Mouse (Mus musculus): Measurements from ENCODE around the gene Adora1.
A peak's percentile ranks its signal among the peaks of the same experiment; 100 is the strongest.

Gene Adora1

DNA sequence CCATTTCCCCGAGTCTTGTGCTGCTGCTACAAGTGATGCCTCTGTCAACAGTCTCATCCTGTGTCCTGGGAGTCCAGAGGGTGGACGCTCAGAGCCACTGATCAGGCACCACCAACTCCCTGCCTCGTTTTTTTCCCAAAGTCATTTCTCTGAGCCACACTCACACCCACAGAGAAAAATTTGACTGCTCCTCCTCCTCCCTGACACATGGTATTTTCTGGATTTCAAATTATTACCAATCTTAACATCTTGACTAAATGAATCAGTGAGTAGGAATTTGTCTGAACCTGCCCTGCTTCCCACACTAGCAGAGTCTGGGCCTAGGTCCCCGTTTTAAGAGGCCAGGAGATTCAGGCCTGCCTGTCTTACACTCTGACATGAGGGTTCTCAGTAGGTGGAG, 43.2 kb downstream of the Adora1 start:
- DNase-seq = no peak

DNA sequence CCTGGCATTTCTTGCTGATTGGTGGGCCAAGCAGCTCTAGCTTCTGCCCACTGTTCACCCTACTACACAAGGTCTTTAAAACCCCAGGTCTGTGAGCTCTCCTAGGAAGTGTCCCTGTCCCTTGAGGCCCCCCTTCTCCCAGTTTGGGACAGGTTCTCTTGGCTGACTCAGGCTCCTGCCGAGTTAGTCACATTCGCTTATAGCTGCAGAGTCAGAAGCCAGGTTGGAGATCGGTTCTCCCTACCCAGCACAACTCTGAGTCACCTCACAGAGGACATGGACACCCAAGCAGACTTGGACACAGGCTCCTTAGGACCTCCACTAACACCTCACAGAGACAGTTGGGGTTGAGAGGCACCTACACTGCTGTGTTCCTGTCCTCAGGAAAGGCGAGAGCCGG, 44.0 kb downstream of the Adora1 start:
- no peak for DNase-seq

DNA sequence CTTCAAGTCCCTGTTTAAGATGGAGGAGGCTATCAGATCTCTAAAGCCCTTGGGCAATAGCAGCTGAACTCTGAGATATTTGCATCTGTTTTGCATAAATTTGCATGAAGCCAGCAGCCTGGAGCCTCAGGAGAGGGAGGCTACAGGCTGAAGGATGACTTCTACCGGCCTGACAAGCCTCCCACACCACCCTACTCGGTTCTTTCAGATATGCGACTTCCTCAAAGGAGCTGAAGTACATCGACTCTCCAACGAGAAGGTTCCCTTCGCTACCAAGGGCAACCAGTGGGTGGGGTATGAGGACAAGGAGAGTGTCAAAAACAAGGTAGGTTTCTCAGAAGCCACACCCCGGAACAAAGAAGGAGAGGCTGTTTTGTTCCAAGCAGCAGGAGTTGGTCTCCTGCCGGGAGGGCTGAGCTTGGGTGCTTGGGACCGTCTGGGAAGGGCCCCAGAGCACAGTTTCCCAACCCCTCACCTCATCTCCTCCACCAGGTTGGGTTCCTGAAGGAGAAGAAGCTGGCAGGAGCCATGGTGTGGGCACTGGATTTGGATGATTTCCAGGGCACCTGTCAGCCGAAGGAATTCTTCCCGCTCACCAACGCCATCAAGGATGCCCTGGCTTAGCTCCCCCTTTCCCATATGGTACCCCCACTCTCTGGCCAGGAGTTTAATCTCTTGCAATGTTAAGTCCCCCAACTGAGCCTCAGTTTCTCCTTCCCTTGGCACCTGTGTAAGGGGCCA, 46.1 kb downstream of the Adora1 start:
- peak; percentile 12 for DNase-seq

DNA sequence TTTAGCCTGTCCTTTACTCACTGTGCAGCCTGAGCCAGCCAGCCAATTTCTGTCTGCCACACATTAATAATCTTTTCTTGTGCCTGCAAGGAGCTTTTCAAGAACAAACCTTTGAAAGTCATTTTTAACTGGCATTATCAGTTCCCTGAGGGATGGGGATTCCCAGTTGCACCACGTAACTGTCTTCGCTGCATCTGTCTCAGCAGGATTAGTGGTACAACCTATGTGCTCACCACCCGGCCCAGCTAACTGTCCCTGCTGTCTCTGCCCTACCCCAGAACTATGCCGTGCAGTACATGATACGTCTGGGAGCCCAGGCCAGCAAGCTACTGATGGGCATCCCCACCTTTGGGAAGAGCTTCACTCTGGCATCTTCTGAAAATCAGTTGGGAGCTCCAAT, 47.0 kb downstream of the Adora1 start:
- DNase-seq = no peak

DNA sequence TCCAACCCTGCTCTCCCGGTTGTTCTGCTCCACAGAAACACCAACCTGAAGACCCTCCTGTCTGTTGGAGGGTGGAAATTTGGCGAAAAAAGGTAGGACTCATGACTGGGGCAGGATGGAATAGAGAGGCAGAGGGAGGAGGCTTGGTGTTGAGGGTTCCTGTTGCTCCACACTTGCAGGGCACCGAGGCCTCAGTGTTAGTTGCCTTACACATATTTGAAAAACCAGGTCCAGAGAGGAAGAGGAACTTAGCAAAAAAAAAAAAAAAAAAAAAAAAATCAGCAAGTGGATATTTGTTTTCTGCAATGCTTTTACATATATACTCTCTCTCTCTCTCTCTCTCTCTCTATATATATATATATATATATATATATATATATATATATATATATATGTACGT, 51.1 kb downstream of the Adora1 start:
- no peak for DNase-seq

DNA sequence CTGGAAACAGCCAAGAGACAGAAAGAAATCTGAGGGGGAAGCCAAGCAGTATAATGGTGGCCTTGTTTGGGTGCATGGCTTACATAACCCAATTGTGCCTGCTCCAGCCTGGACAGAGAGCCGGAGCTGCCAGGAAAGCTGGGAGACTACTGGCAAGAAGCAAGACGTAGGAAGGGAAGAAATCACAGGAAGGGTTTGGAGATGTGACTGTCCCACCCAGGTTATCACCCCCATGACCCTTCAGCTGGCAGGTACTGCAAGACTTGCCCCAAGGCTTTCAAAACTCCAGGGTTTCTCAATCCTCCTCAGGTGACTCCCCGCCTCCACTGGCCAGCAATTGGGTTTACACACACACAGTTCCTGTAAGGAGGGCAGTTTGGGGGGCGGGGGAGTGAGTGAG, 53.2 kb downstream of the Adora1 start, which contains the start of gene Chil1:
TSS of gene Chil1 (plus strand) at position 152 of the 400 bp plus-strand sequence.
- DNase-seq = no peak

DNA sequence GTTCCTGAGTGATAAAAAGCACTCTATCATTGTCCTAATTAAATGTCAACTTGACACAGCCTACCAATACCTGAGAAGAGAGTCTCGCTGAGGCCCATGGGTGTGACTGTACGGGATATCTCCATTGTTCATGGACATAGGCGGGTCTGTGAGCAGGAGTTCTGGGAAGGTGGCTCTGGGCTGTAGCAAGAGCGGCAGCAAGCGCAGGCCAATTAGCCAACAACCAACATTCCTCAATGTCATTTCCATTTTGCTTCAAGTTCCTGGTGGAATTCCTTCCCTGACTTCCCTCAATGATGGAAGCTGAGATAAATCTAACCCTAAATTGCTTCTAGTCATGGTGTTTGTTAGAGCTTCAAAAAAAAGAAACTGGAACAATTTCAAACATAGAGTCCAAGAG, 57.3 kb downstream of the Adora1 start:
- no peak for DNase-seq

DNA sequence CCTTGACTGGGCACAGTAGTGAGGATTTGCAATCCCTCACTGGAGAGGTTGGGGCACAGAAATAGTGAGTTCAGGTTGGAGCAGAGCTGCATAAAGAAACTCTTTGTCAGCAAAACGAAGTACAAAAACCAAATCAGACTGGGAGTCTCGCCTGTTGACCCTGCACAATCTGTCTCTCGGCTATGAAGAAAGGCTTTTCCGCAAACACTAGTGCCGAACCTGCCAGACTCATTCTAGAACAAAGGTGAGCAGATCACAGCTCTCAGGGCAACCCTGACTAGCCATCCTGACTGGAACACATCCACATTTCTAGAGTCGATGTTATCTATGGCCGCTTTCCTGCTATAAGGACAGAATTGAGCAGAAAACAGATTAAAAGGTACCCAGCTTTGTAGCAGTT, 62.1 kb downstream of the Adora1 start:
- no peak for DNase-seq

DNA sequence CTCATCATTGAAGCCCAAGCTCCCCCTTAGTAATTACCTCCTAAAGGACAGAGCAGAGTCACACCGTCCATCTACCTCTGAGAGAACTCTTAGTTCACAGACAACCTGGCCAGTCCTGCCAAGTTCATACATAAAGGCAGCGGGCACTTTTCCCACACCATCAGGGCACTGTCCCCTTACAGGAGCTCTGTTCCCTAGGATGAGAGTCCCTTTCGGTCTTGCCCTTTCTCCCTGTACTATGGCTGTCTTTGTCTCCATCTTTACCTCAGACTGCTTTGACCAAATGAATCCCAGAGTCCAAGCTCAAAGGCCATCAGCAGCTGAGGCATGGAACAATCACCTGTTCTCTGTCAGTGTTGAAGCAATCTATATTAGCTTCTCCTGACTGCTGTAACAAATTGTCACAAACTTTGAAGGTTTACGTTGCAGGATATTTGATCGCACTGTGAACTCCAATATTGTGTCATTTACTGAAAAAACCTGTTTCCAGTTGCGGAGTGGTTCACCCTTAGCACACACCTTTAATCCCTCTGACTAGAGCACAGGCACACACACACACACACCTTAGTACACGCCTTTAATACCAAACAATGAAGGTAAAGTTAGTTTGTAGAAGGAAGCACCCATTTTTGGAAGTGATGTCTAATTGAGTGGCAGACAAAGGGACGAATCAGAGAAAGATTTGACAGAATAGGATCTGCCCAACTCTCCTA, 66.1 kb downstream of the Adora1 start:
- no peak for DNase-seq

DNA sequence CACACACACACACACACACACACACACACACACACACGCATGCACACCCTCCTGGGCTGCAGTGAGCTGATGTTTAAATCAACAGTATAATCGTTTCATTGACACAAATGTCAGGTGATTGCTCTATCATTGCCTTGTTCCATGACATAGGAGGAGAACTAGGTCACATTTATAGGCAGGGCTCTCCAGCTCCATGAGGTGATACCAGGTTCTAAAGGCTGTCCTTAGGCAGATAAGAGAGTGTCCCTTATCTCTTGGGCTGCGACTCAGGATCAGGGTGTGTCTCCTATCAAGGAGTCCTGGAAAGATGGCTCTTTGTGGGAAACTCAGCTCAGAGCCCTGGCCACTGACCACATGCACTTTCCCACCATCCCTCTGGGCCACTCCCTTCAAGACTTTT, 66.7 kb downstream of the Adora1 start:
- DNase-seq = no peak

DNA sequence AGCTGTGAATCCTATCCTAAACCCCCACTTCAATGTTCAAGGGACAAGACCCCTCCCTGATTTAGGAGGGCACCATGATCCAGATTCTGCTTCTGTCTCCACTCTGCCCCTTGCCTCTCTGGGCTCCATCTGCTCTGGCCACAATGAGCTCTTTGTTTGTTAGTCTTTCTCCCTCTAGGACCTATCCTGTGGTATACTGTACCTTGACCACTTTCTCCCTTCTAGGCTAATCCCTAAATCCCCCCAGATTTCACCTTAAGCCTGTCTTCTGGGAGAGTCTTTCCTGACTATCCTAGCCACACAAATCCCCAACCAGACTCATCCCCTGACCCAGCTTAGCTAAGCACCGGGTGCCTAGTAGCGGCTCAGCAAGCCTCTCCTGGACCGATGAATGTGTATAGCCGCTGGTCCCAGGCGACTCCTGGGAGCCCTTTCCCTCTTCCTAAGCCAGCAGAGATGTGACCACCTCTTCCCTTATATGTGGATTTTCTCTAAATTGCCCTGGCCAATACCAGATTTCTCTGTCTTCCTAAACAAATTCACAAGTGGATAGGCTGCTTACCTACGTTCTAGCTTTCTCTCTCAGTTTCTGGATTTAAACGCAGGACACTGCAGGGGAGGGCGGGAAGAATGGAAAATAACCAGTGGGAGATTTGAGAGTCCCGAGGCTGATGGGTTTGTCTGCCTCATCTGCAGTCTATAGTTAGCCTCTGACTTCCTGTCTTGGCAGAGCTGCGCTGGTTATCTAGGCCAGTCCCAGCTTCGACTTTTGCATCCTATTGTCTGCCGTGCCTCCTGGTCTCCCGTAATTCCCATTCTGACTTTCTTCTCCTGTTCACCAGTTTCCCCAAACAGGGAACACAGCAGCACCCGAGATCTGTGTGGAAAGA, 67.6 kb downstream of the Adora1 start:
- no peak for DNase-seq

DNA sequence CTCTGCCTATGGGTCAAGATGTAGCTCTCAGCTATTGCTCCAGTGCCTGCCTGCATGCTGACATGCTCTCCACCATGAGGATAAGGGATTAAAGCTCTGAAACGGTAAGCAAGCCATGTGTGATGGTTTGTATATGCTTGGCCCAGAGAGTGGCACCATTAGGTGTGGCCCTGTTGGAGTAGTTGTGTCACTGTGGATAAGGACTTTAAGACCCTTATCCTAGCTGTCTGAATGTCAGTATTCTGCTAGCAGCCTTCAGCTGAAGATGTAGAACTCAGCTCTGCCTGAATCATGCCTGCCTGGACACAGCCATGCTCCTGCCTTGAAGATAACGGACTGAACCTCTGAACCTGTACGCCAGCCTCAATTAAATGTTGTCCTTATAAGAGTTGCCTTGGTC, 68.7 kb downstream of the Adora1 start:
- no peak for DNase-seq

DNA sequence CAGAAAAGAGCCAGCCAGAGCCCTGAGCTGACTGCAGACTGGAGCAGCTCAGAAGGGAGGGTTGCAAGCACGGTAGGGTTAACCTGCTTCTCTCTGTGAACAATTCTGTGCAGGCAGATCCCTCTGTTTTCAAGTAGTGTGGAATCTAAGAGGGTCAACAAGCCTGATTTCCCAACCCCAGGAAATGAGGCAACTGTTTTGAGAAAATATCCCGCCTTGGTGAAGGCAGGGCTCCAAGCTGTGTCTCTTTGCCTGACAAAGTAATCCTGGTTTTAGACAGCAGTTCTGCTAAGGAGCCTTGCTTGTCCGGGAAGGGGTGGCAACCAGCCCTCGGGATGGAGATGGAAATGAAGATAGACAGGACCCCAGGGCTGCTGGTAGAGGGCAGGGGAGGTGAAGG, 70.8 kb downstream of the Adora1 start:
- no peak for DNase-seq

DNA sequence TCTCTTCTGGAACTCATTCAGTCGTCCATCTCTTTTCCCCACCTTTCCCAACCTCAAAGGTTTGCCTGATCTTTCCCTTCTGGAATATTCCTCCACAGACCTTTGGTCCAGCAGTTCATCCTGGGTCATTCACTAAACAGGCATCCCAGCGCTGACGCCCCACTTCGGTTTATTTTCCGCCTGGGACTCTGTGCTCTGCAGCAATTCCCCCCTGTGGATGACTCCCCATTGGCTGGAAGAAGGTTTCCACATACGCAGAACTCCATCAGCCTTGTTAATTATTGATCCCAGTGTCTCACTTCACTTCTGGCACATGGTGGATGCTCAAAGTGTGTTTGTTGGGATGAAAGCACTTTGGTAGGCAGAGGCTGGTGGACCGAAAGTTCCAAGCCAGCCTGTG, 71.8 kb downstream of the Adora1 start:
- DNase-seq = peak; percentile 37

DNA sequence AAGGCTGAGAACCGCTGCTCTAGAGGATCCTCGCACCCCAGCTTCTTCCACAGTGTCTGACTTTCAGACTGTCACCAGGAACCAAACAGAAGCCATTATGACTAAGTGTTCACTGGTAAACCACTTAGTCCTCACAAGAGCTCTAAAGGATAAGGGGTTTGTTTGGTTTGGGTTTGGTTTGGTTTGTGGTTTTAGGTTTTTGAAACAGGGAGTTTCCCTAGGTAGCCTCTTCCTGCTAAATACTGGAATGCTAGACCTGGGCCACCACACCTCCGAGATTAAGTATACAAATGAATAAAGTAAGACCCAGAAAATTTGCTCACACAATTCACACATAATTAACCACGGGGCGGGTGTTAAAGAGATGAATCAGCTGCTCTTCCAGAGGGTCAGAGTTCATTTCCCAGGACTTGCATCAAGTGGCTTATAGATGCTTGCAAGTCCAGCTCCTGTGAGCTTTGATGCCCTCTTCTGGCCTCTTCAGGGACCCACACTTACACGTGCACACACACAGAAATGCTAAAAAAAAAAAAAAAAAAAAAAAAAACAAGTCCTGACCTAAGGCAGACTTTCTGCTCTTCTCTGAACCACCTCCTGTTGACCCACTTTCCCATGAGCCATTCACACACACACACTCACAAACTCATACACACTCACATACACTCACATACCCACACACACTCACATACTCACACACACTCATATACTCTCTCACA, 72.6 kb downstream of the Adora1 start:
- DNase-seq = peak; percentile 3

DNA sequence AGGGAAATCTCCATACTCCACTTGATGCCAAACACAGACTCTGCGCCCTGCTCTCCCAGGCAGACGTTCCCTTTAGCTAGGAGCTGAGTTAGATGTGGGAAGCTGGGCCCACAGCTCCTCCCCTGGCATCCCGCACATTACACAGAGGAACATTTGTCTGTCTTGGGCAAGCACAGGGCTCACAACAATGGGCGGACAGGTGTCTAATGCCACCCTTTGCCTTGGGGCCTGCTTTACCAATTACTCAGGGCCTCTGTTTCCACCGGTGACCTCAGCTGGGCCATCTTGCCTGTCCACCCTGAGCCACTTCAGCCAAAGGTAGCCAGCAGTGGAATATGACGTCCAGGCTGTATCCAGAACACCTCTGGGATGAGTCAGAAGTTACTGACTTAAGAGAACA, 73.8 kb downstream of the Adora1 start:
- no peak for DNase-seq

DNA sequence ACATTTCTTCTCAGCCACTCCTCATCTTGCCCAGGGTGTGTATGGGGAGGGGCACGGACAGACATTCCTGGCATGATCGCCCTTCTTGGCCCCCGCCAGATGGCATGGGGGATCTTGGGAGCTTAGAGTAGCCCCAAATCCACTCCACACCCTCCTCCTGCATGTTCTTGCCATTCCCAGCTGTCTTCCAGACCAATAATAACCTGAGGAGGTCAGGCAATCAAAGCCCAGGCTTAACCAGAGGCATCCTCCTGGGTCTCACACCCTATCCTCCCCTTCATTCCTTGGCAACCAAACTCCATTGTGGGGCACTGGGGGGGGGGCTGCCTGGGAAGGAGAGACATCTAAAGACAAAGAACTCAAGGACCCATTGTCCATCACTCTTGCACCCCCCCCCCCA, 74.8 kb downstream of the Adora1 start:
- no peak for DNase-seq

DNA sequence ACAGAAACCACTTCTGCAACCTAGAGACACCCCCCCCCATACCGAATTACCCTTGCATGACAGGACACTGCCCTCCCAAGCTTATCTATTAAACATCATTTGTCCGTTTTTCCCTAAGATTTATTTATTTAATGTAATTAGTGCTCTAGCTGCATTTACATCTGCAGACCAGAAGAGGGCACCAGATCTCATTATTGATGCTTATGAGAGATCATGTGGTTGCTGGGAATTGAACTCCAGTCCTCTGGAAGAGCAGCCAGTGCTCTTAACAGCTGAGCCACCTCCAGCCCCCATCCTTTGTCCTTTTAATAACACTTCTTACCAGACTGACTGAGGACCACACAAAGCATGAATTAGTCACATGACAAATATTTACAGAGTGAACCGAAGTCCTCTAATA, 80.6 kb downstream of the Adora1 start:
- DNase-seq = no peak

DNA sequence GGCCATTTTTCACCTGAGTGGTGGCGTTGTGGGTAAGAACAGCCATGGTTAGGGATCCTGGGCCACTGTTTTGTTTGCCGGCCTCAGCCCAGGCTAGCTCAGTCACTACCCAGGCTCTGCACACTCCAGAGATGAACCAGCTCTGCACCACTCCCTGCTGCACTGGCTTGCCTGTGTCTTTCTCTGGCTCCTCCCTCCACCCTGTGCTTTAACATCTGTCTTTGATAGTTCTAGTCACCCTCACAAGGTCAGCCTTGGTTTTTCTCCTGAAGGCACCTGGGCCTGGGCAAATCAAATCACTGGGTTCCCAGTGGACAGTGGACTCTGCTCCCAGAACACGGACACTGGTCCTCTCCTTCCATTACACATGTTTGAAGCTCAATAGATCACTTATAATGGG, 81.1 kb downstream of the Adora1 start:
- DNase-seq = no peak

DNA sequence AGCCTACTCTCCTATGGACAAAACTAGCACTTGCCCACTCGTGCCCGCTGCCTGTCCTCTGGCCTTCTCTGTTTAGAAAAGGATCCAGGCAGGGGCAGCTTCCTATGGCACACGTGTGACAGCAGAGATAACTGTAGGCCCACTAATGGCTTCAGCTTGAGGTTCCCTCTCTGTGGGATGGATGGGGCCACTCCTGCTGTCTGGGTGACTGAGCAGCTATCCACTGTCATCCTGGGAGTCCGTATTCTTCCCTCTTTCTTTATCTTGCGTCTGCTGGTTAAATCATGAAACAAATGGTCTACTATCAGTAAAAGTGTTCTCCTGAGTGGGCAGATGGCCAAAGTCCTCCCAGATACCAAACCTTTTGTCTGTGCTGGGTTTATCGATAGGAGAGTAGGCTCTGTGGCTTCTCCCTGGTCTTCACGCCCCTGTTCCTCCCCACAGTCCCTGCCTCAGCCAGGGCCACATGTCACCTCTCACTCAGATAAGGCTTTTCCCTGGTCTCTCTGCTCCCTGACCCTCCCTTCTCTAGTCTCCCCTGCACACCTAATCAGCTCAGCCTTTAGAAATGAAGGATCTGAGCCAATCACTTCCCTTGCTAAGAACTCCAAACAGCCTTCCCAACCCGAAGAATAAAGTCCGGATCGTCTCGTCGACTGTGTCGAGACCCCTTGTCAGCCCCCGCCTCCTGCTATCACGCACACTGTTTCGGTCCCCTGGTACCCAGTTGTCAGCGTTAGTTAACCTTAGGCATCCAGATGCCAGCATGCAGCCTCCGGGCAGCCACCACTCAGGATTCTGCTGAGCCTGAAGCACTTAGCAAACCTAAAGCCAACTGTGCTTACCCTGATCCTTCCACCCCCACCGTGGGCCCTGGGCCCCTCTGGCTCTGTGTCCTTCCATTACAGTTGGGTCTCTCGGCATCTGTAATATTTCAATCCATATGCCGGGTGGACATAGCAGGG, 82.3 kb downstream of the Adora1 start:
- DNase-seq = no peak

DNA sequence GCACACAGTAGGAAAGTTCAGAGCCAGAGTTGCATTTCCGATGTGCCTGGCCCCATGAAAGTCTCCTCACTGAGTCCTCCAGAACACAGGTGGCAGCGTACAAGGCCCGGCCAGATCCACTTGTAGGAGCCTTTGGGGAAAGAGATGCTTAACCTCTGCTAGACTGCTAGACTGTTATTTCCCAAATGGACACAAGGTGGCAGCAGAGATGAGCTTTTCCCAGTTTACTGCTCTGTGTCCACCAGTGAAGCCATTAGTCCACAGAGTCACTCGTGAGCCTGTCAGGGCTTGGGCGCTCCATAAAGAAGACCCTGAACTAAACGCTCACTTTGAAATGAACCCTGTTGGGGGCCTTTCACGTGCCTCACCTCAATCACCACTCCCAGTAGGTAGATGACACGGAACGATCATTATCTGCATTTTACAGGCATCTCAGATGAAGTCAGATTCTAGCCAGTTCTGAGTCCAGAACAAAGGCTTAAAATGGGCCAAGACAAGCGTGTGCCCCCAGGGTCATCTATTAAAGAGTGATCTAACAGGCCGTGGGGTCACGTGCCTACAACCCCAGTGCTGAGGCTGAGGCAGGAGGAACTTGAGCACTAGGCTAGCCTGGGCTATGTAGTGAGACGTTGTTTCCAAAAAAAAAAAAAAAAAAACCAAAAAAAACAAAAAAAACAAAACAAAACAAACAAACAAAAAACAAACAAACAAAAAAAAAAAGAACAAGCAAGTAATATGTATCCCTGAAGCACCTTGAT, 83.4 kb downstream of the Adora1 start:
- DNase-seq = peak; percentile 84
